Mouse (Mus musculus) spleen, adult 10 weeks (tissue): ENCODE results near the gene Cast. TPM values are rescaled to one million over a fixed set of nuclear protein-coding genes. Genes with fewer than 3 reads are reported as not detected.

ENCODE experiments used
- polyA plus RNA-seq: library from polyadenylated mRNA; stranded (reverse); fragments of 350-450 nt; fragmentation: Illumina TruSeq; extraction: RNeasy Lipid Tissue Mini Kit (QIAGEN cat#74804); gene quantifications from one replicate; pipeline ENCODE4 v1.2.3, GENCODE M21; 2015; ENCODE audit warnings: low replicate concordance; ENCODE audit not compliant: insufficient read depth

Gene Cast
- polyA plus RNA-seq, result 140 TPM

DNA sequence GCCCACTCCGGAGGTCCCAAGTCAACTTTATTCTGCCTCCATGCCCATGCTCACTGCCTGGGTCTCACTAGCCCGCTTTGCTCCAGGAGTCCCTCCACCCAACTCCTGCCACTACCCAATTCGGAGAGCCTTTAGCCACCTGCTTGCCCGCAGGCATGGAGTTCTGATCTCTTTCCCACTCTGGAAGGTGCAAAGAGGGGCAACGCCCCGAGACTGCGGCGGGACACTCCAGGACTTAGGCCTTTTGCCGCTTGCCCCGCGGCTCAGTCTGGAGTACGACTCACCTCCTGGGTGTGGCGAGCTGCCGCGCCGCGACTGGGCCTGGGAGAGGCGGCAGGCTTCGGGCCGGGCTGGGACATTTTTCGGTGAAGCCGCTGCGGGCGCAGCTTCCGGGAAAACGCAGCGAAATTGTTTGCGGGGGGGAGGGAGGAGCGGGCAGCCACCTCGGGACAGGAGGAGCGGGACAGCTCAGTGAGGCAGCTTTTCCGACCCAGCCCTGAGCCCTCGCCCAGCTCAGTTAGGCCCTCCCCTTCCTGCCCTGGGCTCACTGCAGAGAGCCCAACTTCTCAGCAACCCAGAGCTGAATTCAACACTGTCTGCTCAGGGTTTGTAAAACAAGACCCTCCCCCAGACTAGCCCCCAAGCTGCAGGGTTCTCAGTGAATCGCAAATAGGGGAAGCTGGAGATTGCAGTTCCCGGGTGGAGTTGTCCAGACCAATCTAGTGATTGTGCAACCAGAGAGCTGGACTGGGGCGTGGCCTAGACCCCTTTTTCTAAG is at the start of gene Cast:
Cast (minus strand) TSS at position 659 of the 778 bp plus-strand sequence.

Other genes starting within 250 kb of the Cast start
- gene Erap1, start 169.2 kb downstream of the Cast start, polyA plus RNA-seq, result 83.9 TPM